Mouse (Mus musculus) neural tube, embryonic 12.5 days (tissue): ENCODE results near the gene Fam198a. TPM values are rescaled to one million over a fixed set of nuclear protein-coding genes. Genes with fewer than 3 reads are reported as not detected.

Experiments used
- ATAC-seq: fragments of 200-750 bp; cut with Nextera tagmentation; 2 replicates; pipeline ENCODE4 v1.8.0; 2017; ENCODE audit warnings: low read depth, mild to moderate bottlenecking, moderate TSS enrichment, moderate library complexity; ENCODE audit not compliant: low FRiP score
- H3K27ac ChIP-seq: fragments of 300-500 bp; sonication (generic); 2 replicates; pipeline ENCODE4 v1.5.1; 2016
- H3K27me3 ChIP-seq: fragments of 300-500 bp; sonication (generic); replicated peaks from 2 replicates; pipeline ENCODE4 v1.6.1; 2016; ENCODE audit warnings: mild to moderate bottlenecking
- H3K36me3 ChIP-seq: fragments of 300-500 bp; sonication (generic); 2 replicates; pipeline ENCODE4 v1.6.1; 2016; ENCODE audit warnings: mild to moderate bottlenecking
- H3K4me1 ChIP-seq: fragments of 300-500 bp; sonication (generic); 2 replicates; pipeline ENCODE4 v1.6.1; 2016
- H3K4me2 ChIP-seq: fragments of 300-500 bp; sonication (generic); replicated peaks from 2 replicates; pipeline ENCODE4 v1.6.1; 2016; ENCODE audit warnings: mild to moderate bottlenecking
- H3K4me3 ChIP-seq: fragments of 300-500 bp; sonication (generic); 2 replicates; pipeline ENCODE4 v1.5.1; 2016
- H3K9ac ChIP-seq: fragments of 300-500 bp; sonication (generic); 2 replicates; pipeline ENCODE4 v1.6.1; 2016; ENCODE audit warnings: mild to moderate bottlenecking
- H3K9me3 ChIP-seq: fragments of 300-500 bp; sonication (generic); 2 replicates; pipeline ENCODE4 v1.6.1; 2016; ENCODE audit warnings: mild to moderate bottlenecking
- WGBS: fragments of 180-500 bp; shearing (Covaris S2); methylation state at CpG from one replicate; pipeline ENCODE4 v1.1.7; 2016; 5-methylcytosine and 5-hydroxymethylcytosine counted together
- polyA plus RNA-seq: library from polyadenylated mRNA; unstranded; fragments of >200 nt; fragmentation: Nextera tagmentation; extraction: Ambion mirVana; gene quantifications from 2 replicates; pipeline ENCODE4 v1.2.1, GENCODE M21; 2016

Gene Fam198a
- polyA plus RNA-seq, 1 experiment from 2014 or later = 1.1 TPM

DNA sequence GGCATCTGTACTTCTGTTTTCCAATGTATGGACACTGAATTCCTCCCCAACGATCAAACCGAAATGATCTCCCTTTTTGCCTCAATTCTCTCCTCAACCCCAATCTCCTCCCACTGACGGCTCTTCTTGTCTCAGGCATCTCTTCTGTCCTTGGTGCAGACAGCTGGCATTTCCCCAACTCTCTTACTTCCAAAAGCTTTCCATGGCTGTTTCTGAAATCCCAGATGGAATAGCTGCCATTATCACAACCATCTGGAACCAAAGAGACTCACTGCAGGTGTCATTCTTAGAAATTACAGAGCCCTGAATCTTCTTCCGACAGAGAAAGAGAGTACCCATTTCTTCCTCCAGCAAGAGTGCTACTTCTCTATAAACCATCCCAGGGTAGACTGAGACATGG lies 15.9 kb upstream of the Fam198a start:
- Histone ChIP-seq H3K4me1 (no peaks in the 10 kb centered on the region), H3K4me2 (no peak overlapping the region), H3K36me3 (no peaks in the 10 kb centered on the region), H3K27me3 (0 out of 2 replicates have a peak, but pooled peaks cover 8% of the 10 kb centered on the region), H3K4me3 (no peak overlapping the region), H3K9me3 (no peaks in the 10 kb centered on the region), H3K9ac (no peak overlapping the region), H3K27ac (no peak overlapping the region)
- ATAC-seq = no peak
- WGBS = 90% methylated on average over 4 of the region's 4 CpGs

- H3K9ac ChIP-seq = no peak overlapping the region
- H3K4me2 ChIP-seq = peak overlapping the region; percentile 51
- H3K4me1 ChIP-seq = no peaks in the 10 kb centered on the region
- no peak overlapping the region for H3K4me3 ChIP-seq
- H3K9me3 ChIP-seq = no peaks in the 10 kb centered on the region
- H3K27me3 ChIP-seq = 0 out of 2 replicates have a peak, but pooled peaks cover 8% of the 10 kb centered on the region
- 76% methylated on average over 1 of the region's 1 CpGs for WGBS
- H3K36me3 ChIP-seq = no peaks in the 10 kb centered on the region
- ATAC-seq = no peak
- H3K27ac ChIP-seq = no peak overlapping the region
Observed at GRCm38 (mm10) chr9:121936952-121937351, 13.8 kb upstream of the Fam198a start.

GRCm38 (mm10) chr9:121937451-121937864 lies 13.3 kb upstream of the Fam198a start:
- Histone ChIP-seq H3K4me1 (no peaks in the 10 kb centered on the region), H3K27ac (no peak overlapping the region), H3K9ac (no peak overlapping the region), H3K9me3 (no peaks in the 10 kb centered on the region), H3K4me3 (no peak overlapping the region), H3K4me2 (peak overlapping the region; percentile 51), H3K27me3 (0 out of 2 replicates have a peak, but pooled peaks cover 8% of the 10 kb centered on the region), H3K36me3 (no peaks in the 10 kb centered on the region)
- 60% methylated on average over 6 of the region's 6 CpGs for WGBS
- ATAC-seq = no peak

- no peaks in the 10 kb centered on the region for H3K36me3 ChIP-seq
- H3K27me3 ChIP-seq = 0 out of 2 replicates have a peak, but pooled peaks cover 8% of the 10 kb centered on the region
- ATAC-seq = peak; percentile 58; the same call in 1 of the 2 replicates
- 51% methylated on average over 21 of the region's 21 CpGs for WGBS
- H3K9ac ChIP-seq = peak overlapping the region; percentile 41; the same call in 1 of the 2 replicates
- no peaks in the 10 kb centered on the region for H3K4me1 ChIP-seq
- H3K27ac ChIP-seq = no peak overlapping the region
- no peaks in the 10 kb centered on the region for H3K9me3 ChIP-seq
- peak overlapping the region; percentile 51 for H3K4me2 ChIP-seq
- peak overlapping the region; percentile 41 for H3K4me3 ChIP-seq
Observed at GRCm38 (mm10) chr9:121937944-121938355, 12.8 kb upstream of the Fam198a start.

GRCm38 (mm10) chr9:121943005-121943404 lies 7.8 kb upstream of the Fam198a start:
- 93% methylated on average over 3 of the region's 3 CpGs for WGBS
- Histone ChIP-seq H3K4me1 (no peaks in the 10 kb centered on the region), H3K27ac (no peak overlapping the region), H3K4me2 (no peak overlapping the region), H3K4me3 (no peak overlapping the region), H3K36me3 (no peaks in the 10 kb centered on the region), H3K9me3 (no peaks in the 10 kb centered on the region), H3K27me3 (no peaks in the 10 kb centered on the region), H3K9ac (no peak overlapping the region)
- ATAC-seq = no peak

GRCm38 (mm10) chr9:121943628-121944027 lies 7.2 kb upstream of the Fam198a start:
- Histone ChIP-seq H3K27me3 (no peaks in the 10 kb centered on the region), H3K36me3 (no peaks in the 10 kb centered on the region), H3K9ac (no peak overlapping the region), H3K4me3 (no peak overlapping the region), H3K9me3 (no peaks in the 10 kb centered on the region), H3K27ac (no peak overlapping the region), H3K4me2 (no peak overlapping the region), H3K4me1 (no peaks in the 10 kb centered on the region)
- 85% methylated on average over 3 of the region's 3 CpGs for WGBS
- ATAC-seq = no peak

DNA sequence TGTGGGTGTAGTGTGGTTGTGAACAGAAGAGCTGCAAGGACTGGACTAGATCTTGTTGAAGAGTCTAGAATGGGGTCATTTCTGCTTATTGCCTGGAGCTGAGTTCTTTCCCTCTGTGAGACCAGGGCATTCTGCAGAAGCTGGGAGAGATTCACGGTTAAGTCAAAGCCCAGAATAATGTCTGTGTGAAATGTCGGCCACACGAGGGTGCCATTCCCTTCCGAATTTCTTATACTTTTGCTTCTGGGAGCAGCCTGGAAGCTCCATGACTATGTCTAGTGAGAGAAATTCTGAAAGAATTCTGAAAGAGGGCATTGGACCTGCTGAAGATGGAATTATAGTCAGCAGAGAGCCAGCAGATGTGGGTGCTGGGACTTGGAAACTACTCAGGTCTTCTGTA lies 3.0 kb upstream of the Fam198a start:
- Histone ChIP-seq H3K9me3 (no peaks in the 10 kb centered on the region), H3K4me1 (peaks cover 7% of the 10 kb centered on the region), H3K4me2 (no peak overlapping the region), H3K27me3 (no peaks in the 10 kb centered on the region), H3K4me3 (no peak overlapping the region), H3K9ac (no peak overlapping the region), H3K27ac (no peak overlapping the region), H3K36me3 (no peaks in the 10 kb centered on the region)
- no peak for ATAC-seq
- WGBS = 15% methylated on average over 4 of the region's 4 CpGs

GRCm38 (mm10) chr9:121948431-121948830 lies 2.4 kb upstream of the Fam198a start:
- H3K27ac ChIP-seq = no peak overlapping the region
- 87% methylated on average over 4 of the region's 4 CpGs for WGBS
- no peaks in the 10 kb centered on the region for H3K27me3 ChIP-seq
- H3K9ac ChIP-seq = no peak overlapping the region
- no peak overlapping the region for H3K4me3 ChIP-seq
- ATAC-seq = no peak
- no peaks in the 10 kb centered on the region for H3K36me3 ChIP-seq
- no peaks in the 10 kb centered on the region for H3K9me3 ChIP-seq
- peaks cover 7% of the 10 kb centered on the region for H3K4me1 ChIP-seq
- H3K4me2 ChIP-seq = no peak overlapping the region

- Histone ChIP-seq H3K4me2 (peak overlapping the region; percentile 51), H3K4me3 (no peak overlapping the region)
- peak; percentile 50 for ATAC-seq
Observed at GRCm38 (mm10) chr9:121951114-121951423, 281 bp downstream of the Fam198a start.

DNA sequence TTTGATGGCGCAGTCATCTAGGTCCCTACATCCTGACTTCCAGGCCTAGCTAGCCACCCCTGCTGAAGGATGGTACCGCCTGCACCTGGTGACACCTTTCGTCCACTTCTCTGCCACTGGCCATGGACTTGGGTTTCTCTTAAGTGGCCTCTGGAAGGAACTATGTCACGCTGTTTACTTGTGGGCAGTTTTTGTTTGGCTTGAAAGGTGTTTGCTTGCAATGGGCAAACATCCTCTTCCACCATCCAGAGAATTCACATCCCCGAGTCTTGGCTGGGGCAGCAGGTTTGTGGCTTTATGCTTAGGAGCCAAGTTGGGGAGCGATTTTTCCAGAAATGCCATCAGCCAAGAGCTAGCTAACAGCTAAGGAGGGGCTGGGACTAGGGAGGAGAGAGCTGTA lies 1.8 kb downstream of the Fam198a start:
- Histone ChIP-seq H3K9ac (no peak overlapping the region), H3K9me3 (no peaks in the 10 kb centered on the region), H3K4me2 (no peak overlapping the region), H3K27me3 (no peaks in the 10 kb centered on the region), H3K4me3 (no peak overlapping the region), H3K27ac (no peak overlapping the region), H3K36me3 (no peaks in the 10 kb centered on the region), H3K4me1 (peaks cover 12% of the 10 kb centered on the region)
- WGBS = 87% methylated on average over 6 of the region's 6 CpGs
- no peak for ATAC-seq

More at GRCm38 (mm10) chr9:121951114-121951423, 281 bp downstream of the Fam198a start:
- Histone ChIP-seq H3K9me3 (no peaks in the 10 kb centered on the region), H3K9ac (no peak overlapping the region; the same call in 1 of the 2 replicates), H3K36me3 (no peaks in the 10 kb centered on the region), H3K4me1 (peaks cover 12% of the 10 kb centered on the region), H3K27me3 (no peaks in the 10 kb centered on the region), H3K27ac (no peak overlapping the region)
- 49% methylated on average over 4 of the region's 4 CpGs for WGBS

DNA sequence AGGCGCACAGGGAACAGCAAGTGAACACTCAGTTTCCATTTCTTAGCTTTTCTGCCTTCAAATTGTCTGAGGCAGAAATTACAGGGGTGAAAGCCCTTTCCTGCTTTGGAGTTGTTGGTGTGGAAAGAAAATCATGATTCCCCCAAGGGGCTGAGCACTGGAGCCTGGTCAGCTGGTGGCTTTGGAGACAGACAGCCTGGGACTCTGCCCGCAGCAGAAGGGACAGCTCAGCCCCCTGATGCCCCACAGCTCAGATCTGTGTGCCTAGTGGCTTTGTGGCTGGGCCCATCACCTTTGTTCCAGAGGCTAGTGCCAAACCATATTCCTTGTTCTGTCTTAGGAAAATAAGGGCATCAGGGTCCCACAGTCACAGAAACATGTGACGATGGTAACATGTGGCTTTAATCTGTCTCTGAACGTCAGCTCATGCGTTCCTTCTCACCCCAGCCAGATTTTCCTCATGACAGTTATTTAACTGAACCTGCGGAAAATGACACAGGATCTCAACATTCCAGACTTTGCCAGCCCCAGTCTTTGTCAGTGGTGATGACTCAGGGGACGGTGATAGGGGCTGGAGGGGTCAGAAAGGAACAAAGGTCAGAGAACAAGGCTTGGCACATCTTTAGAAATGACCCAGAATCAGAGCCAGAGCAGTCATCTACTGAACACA lies 9.3 kb downstream of the Fam198a start:
- Histone ChIP-seq H3K4me1 (no peaks in the 10 kb centered on the region; the same call in 1 of the 2 replicates), H3K9ac (no peak overlapping the region), H3K4me2 (no peak overlapping the region), H3K36me3 (no peaks in the 10 kb centered on the region), H3K27ac (no peak overlapping the region), H3K27me3 (no peaks in the 10 kb centered on the region), H3K9me3 (no peaks in the 10 kb centered on the region), H3K4me3 (no peak overlapping the region)
- ATAC-seq = no peak
- WGBS = 62% methylated on average over 7 of the region's 7 CpGs

DNA sequence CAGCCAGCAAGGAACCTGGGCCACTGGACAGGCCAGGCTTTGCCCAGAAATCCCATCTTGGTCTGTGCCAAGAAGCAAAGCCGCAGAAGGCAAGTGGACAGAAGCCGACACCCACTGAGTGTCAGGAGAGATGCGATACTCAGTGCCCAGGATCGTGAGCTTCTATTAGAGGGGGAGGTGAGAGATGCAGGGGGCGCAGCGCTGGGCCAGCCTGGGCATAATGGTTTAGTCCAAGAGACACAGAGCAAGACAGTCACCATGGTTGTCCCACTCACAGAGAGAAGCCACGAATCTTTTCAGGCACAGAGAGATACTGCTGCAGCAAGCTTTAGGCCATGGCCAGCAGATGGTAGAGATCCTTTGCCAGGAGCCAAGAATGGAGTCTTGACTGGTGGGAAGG lies 14.2 kb downstream of the Fam198a start:
- 93% methylated on average over 7 of the region's 7 CpGs for WGBS
- Histone ChIP-seq H3K27ac (no peak overlapping the region), H3K4me1 (no peaks in the 10 kb centered on the region), H3K9me3 (no peaks in the 10 kb centered on the region), H3K9ac (no peak overlapping the region), H3K4me3 (no peak overlapping the region), H3K27me3 (no peaks in the 10 kb centered on the region), H3K36me3 (no peaks in the 10 kb centered on the region), H3K4me2 (no peak overlapping the region)
- ATAC-seq = no peak

- no peak for ATAC-seq
- no peaks in the 10 kb centered on the region for H3K4me1 ChIP-seq
- H3K36me3 ChIP-seq = no peaks in the 10 kb centered on the region
- H3K27me3 ChIP-seq = no peaks in the 10 kb centered on the region
- H3K4me3 ChIP-seq = no peak overlapping the region
- 89% methylated on average over 5 of the region's 5 CpGs for WGBS
- no peak overlapping the region for H3K9ac ChIP-seq
- no peak overlapping the region for H3K4me2 ChIP-seq
- no peak overlapping the region for H3K27ac ChIP-seq
- H3K9me3 ChIP-seq = no peaks in the 10 kb centered on the region
Observed at GRCm38 (mm10) chr9:121968258-121968657, 17.5 kb downstream of the Fam198a start.
